Mouse (Mus musculus) regulatory T cell (primary cell): Measurements from ENCODE around the gene Fsip1.

Experiments
- in situ Hi-C: fragments of 300-600 bp; cut with MboI, MseI; formaldehyde crosslinking; loops from one replicate; pipeline ENCODE4 v1.15.1; 2025; ENCODE audit warnings: high pct_unique_total_duplicates

Gene Fsip1

DNA sequence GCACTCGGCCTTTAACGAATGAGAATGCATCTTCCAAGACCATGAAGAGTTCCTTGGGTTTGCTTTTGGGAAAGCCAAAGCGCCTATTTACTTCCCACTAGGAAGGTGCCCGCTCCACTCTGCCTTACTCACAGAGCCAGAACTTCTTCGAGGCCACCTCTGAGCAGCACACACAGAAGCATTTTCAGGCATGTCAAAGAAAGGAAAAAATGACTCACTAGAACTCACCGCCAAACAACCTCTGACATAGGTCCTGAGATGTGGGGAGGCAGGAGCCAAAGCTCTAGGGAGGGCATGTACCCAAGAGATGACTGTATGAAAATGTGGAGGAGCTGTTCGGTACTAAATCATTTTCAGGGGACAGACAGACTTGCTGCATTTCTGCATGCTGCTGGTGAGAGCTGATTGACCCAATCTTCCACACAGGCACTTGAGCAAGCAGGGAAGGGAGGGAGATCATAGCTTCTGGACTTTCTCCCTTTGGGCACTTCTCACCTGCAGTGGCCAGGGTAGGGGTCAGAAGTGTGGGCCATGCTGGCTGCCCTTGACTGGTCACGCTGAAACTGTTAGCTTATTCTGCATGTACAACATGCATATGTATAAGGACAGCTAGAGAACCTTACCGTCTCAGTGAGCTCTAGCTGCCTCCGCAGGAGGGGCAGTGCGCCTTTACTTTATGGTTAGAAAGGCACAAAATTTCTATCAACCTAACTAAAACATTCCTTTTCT is 131.4 kb downstream of the Fsip1 start:
- in situ Hi-C loops: no loop called here

DNA sequence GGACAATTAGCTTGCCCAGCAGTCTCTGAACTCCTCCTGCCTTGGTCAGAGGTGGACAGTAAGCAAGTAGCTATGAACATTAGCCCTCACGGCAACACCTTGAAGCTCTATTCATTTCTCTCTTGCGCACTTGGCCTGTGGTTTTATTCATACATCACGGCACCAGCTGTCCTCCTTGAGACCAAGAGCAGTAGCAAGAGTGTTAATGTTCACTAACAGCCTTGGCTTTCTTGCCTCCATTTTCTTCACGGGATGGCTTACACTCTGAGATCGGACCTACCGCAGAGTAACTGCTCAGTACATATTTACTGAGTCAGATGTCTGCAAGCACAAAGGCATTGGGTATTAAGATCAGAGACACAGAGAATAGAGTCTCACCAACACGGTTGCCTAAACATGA is 132.3 kb downstream of the Fsip1 start:
- in situ Hi-C loops: no loop called here

DNA sequence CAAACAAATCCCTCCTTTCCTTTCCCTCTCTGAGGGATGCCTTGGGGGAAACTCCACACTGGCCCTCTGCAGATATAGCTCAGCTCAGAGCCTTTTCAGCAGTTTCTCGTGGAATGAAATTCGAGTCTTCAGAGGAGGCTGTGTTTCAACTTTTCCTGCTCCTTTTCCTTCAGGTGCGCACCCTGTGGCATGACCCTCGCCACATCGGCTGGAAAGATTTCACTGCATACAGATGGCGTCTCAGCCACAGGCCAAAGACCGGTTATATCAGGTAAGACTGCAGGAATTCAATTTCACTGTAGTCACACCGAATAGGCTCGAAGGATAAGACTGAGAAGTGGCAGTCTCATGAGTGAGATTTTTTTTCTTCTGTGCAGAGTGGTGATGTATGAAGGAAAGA is 133.0 kb downstream of the Fsip1 start:
- in situ Hi-C loops: no loop called here

DNA sequence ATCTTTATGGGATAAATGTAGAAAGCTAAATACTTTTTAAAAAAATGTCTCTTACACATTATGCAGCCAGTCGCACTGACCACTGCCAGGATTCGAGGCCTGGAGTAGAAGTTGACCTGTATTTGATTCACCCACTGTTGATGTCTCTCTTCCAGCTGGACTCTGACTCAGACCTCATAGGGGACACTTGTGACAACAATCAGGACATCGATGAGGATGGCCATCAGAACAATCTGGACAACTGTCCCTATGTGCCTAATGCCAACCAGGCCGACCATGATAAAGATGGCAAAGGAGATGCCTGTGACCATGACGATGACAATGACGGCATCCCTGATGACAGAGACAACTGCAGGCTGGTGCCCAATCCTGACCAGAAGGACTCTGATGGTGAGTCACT is 134.5 kb downstream of the Fsip1 start:
- in situ Hi-C loops: no loop called here

DNA sequence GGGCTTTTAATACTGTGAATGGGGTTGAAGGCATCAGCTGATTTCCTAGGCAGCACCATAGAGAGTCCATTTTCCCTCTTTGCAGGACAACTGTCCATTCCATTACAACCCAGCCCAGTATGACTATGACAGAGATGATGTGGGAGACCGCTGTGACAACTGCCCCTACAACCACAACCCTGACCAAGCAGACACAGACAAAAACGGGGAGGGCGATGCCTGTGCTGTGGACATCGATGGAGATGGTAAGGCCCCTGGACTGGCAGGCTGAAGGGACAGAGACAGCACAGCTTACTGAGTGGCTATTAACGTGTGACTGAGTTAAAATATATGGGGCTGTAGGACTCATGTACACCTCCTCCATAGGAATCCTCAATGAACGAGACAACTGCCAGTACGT is 136.0 kb downstream of the Fsip1 start:
- in situ Hi-C loops: no loop called here

DNA sequence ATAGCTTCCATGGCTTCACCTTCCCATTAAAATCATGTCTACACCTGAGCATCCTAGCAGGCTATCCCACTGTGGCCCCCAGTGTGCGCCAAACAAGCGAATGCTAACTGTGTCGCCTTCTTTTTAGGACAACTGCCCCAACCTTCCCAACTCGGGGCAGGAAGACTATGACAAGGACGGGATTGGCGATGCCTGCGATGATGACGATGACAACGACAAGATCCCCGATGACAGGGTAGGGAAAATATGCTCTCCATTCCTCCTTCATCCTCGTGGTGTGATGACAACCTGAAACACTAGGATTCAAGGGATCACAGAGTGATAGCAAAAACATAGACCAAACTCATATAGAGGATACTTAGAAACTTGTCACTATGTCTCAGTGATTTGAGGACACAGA is 136.7 kb downstream of the Fsip1 start:
- in situ Hi-C loops: no loop called here

DNA sequence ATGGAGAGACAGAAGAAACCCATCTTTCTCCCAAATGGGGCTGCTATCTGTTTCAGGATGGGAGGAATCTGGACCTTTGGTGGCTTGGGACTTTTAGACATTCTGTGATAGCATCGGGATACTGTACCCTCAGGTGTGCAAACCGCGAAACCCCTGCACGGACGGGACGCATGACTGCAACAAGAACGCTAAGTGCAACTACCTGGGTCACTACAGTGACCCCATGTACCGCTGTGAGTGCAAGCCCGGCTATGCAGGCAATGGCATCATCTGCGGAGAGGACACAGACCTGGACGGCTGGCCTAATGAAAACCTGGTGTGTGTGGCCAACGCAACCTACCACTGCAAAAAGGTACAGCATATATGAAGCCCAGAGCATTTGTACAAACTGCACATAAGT is 137.1 kb downstream of the Fsip1 start:
- in situ Hi-C loops: loop anchor here (10.0 kb wide), 1 partner anchor 335 kb away; no protein-coding TSS in a partner anchor

DNA sequence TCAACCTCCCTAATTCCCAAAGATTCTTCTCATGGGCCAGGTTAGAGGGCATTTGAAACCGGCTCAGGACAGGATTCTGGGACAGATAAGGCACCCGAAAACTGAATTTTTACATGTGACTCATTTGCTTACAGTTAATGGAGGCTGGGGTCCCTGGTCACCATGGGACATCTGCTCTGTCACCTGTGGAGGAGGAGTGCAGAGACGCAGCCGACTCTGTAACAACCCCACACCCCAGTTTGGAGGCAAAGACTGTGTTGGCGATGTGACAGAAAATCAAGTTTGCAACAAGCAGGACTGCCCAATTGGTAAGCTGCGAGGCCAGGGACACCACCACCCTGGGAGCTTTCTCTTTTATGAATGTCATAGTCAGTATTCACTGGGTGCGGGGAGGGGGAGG is 138.3 kb downstream of the Fsip1 start:
- in situ Hi-C loops: loop anchor here (10.0 kb wide), 1 partner anchor 334 kb away; no protein-coding TSS in a partner anchor

DNA sequence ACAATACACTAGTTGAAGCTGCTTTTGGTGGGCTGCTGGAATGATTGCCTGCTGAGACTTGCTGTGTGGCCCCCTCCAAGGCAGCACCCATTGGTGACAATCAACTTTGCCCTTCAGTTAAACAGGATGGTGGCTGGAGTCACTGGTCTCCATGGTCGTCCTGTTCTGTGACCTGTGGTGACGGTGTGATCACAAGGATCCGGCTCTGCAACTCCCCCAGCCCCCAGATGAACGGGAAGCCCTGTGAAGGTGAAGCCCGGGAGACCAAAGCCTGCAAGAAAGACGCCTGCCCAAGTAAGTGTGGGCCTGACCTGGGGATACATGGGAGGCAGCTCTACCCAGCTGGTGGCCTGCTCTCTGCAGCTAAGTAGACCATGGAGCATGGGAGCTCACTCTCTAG is 138.7 kb downstream of the Fsip1 start:
- in situ Hi-C loops: loop anchor here (10.0 kb wide), 1 partner anchor 333 kb away; no protein-coding TSS in a partner anchor

DNA sequence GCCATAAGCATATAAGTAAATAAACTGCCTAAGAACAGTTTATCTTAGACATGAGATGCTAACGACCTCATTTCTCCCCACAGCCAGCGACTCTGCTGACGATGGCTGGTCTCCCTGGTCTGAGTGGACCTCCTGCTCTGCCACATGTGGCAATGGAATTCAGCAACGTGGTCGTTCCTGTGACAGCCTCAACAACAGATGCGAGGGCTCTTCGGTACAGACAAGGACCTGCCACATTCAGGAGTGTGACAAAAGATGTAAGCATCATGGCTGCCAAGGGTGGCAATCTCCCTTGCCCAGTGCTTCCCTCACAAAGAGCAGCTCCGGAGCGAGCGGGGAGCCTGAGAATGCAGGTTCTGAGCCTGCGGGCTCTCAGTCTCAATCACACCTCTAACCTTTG is 139.4 kb downstream of the Fsip1 start:
- in situ Hi-C loops: loop anchor here (10.0 kb wide), 1 partner anchor 333 kb away; no protein-coding TSS in a partner anchor

DNA sequence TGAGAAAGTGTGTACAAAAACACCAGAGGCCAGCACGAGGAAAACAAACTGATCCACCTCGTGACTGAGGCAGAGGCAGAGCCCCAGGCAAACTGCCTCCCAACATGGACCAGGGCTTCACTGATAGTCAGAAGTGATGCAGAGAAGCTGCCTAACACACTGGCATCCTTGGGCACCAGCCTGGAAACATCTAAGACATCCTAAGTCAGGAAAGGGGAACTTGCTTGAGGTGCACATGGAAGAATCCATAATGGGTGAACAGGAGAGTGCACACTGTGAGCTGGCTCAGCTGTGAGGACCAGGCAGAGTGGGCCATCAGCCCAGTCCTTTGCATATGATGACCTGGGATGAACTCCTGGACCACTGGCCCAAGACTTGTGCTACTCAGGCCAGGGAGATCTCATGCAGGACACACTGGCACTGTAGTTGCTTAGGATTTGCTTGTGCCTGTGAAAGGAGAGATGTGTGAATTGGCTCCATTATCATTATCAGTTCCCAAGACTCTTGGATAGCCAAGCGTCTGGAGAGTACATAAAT is 139.9 kb downstream of the Fsip1 start:
- in situ Hi-C loops: loop anchor here (10.0 kb wide), 1 partner anchor 332 kb away; no protein-coding TSS in a partner anchor

DNA sequence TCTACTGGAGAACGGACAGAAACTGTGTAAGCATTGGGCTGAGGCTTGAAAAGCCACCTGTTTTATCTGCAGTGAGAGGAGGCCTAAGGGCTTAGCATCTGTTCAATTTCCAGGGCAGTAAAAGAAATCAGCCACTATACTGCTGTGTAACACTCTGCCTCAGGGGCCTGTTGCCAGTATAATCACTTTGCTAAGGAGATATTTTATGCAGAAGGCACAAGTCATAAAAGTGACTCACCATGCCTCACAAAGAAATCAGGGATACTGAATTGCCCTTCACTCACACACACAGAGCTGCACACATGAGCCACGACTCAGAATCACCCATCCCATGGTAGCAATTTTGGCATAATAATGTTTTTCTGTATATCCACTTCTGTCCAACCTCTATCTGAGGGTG is 140.6 kb downstream of the Fsip1 start:
- in situ Hi-C loops: loop anchor here (10.0 kb wide), 1 partner anchor 331 kb away; no protein-coding TSS in a partner anchor

DNA sequence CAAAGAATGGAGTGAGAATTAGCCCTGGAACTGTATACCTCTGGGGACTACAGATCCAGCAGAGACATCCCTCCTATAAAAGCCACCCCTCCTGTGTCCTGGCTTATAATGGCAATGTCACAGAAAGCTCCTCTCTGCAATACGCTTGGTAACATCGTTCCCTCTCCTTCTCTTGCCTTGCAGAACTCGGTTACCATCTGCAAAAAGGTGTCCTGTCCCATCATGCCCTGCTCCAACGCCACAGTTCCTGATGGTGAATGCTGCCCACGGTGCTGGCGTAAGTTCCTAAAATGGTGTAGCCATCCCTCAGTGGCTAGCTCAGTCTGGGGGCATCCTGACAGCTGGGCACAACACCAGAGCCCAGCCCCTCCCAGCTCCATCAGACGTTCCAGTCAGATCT is 141.1 kb downstream of the Fsip1 start:
- in situ Hi-C loops: loop anchor here (10.0 kb wide), 1 partner anchor 331 kb away; no protein-coding TSS in a partner anchor

DNA sequence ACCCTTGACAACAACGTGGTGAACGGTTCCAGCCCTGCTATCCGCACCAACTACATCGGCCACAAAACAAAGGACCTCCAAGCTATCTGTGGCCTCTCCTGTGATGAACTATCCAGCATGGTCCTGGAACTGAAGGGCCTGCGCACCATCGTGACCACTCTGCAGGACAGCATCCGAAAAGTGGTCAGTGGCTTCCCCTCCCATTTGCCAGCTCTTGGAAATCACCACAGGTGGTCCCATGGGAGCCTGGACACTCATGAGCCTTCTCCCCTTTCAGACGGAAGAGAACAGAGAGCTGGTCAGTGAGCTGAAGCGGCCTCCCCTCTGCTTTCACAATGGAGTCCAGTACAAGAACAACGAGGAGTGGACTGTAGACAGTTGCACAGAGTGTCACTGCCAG is 142.1 kb downstream of the Fsip1 start:
- in situ Hi-C loops: loop anchor here (5.0 to 10.0 kb wide), 2 partner anchors 202 to 330 kb away; no protein-coding TSS in a partner anchor

DNA sequence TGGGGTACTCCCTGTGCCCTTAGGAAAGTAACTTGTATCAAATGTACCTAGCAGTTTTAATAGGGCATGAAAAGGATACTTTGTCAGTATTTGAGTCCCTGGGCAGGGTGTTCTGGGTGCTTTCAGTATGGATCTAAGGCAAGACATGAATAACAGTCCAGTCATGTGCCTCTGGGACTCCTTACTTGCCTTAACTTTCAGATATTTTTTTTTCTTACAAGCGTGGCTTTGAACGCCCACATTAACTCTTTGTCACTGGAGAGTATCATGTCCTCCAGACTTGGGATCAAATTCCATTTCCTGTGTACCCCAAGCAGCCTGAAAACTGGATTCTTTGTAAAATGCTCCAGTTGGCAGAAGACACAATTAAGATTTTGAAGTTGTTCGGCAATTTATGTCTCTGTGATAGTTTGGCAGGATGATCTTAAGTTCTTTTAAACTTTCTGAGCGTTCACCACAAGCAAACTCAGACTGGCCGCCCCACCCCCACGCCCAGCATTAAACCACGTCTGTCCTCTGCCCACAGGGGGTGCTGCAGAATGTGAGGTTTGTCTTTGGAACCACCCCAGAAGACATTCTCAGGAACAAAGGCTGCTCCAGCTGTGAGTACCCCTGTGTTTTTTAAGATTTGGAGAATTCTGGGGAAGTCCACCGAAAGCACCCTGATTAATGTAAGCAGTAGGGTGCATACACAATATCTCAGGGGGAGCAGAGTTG is 142.8 kb downstream of the Fsip1 start:
- in situ Hi-C loops: loop anchor here (5.0 to 10.0 kb wide), 2 partner anchors 202 to 329 kb away; no protein-coding TSS in a partner anchor

DNA sequence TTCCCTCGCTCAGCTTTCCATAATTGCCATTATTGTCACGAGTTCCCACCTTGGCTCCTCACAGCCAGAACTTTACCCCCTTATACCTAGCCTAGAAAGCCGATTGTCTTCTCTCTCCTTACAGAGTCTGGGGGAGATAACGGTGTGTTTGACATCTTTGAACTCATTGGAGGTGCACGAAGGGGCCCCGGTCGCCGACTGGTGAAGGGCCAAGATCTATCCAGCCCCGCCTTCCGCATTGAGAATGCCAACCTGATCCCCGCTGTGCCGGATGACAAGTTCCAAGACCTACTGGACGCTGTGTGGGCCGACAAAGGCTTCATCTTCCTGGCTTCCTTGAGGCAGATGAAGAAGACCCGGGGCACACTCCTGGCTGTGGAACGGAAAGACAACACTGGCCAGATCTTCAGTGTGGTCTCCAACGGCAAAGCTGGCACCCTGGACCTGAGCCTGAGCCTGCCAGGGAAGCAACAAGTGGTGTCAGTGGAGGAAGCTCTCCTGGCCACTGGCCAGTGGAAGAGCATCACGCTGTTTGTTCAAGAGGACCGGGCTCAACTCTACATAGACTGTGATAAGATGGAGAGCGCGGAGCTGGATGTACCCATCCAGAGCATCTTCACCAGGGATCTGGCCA is 143.8 kb downstream of the Fsip1 start:
- in situ Hi-C loops: loop anchor here (5.0 to 10.0 kb wide), 2 partner anchors 201 to 328 kb away; no protein-coding TSS in a partner anchor

DNA sequence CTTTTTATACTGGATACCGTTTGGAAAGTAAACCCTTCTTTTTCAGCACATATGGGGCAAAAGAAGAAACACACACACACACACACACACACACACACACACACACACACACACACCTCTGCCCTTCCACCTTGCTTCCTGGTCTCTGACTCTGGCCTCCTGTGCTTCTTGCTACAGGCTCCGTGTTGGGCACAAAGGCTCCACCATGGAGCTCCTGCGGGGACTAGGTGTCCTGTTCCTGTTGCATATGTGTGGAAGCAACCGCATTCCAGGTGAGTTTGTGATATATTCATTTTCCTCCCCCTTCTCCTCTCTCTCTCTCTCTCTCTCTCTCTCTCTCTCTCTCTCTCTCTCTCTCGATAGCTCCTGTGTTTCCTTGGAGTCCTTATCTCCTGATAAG is 144.3 kb downstream of the Fsip1 start:
- in situ Hi-C loops: loop anchor here (5.0 to 10.0 kb wide), 2 partner anchors 200 to 328 kb away; no protein-coding TSS in a partner anchor

DNA sequence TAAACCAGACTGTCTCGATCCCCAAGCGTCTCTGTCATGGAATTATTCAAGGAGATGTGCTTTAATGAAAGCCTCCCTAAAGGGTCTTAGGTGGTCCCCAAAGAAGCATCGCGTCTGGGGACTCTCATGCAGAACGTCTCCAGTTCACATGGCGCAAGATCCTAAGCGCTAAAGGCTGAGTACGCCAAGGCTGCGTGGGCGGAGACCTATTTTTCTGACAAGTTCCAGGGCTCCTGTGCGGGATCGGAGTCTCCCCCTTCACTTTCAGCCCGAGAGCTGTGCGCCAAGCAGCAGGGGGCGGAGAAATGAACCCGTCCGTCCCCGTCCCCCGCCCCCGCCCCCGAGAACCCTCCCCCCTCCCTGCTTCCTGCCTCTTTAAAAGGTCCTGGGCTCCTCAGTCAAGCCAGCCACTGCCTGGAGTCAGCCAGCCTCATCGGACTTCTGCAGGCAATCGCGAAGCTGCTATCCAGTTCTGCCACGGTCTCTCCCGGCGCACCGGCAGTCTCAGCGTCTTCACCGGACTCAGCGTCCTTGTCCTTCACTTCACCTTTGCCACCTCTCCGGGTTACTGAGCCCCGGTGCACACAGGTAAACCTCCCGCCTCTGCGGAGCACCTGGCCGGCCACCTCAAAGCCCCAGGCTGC is 145.2 kb downstream of the Fsip1 start, which contains the start of gene Thbs1:
TSS of gene Thbs1 (plus strand) at position 389 of the 644 bp plus-strand sequence.
- in situ Hi-C loops: loop anchor here (5.0 to 10.0 kb wide), 2 partner anchors 199 to 327 kb away; no protein-coding TSS in a partner anchor

DNA sequence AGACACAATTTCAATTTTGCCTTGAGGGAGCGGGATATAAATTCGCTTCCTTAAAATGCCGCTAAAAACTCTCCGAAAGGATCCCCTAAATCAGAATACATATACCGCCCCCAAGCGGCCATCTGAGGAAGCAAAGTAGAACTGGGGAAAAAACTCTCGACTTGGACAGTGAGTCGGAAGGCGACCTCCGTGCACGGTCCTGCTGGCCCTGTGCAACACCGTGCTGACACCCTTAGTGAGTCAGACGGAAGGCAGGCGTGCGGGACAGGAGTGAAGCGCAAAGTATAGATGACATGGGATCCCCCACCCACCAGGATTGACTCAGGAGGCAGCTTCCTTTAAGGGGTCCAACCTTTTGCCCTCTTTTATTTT is 145.7 kb downstream of the Fsip1 start:
- in situ Hi-C loops: loop anchor here (5.0 to 10.0 kb wide), 2 partner anchors 199 to 326 kb away; no protein-coding TSS in a partner anchor

DNA sequence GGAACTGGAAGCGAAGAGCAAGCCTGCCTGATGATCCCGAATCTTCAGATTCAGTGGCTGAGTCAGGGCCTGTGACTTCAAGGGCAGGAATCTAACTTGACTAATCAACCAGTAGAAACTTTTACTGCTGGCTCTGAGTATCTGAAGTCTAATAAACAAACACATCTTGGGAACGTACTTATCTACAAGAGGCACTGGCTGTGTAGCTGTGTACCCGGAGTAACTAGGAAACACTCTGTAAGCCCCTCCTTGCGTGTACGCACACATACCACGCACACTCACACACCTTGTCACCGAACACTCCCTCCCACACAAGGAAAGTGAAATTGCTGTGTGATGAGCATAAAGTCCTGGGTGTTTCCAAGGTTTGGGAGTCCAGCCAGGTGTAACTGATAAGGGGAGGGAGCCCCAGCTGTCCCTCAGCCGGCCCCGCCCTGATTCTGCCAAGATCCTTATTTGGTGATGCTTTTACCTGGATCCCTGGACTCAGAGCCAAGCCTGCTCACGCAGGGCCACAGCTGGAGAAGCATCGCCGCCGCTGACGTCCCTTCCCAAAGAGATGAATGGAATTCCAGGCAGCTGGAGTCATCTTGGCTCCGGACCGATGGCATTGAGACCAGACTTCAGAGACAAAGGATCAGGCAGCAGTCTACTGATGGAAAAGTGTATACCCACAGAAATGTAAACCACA is 146.4 kb downstream of the Fsip1 start:
- in situ Hi-C loops: loop anchor here (5.0 to 10.0 kb wide), 2 partner anchors 198 to 326 kb away; no protein-coding TSS in a partner anchor
